Mouse (Mus musculus): Measurements from ENCODE around the gene Arid1b. TPM values are rescaled to one million over a fixed set of nuclear protein-coding genes. Genes with fewer than 3 reads are reported as not detected.

The Arid1b gene
- polyA plus RNA-seq, 1 experiment from 2014 or later = 12.2 TPM

DNA sequence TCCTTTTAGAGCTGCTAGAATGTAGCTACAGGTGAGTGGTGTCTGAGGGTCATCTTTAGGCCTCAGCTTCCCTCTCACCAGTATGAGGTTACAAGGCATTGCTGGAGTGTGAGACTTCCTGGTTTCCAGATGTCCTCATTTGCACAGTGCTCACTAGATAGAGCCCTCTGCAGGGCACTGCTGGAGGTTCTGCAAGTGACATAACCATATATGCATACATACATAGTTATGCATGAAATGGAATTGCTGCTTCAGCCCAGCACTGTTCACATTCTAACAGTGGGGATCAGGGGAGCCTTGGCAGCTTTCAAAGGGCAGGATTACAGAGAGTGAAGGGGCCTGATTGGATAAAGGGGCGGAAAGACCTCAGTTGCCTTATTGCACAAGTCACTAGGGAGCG is 193.4 kb downstream of the Arid1b start:
- WGBS = 40% methylated on average over 2 of the region's 2 CpGs
- no peak for ATAC-seq (ENCODE audit: low FRiP score)
- Histone ChIP-seq H3K36me3 (ENCODE audit: control insufficient read depth, insufficient read depth, low read length) (no peaks in the 10 kb centered on the region), H3K4me1 (ENCODE audit: control insufficient read depth, insufficient read depth, low read length) (peaks cover 3% of the 10 kb centered on the region; the same call in 1 of the 2 replicates), H3K4me3 (ENCODE audit: low read depth, low read length) (no peak overlapping the region), H3K9me3 (ENCODE audit: control insufficient read depth, low read length) (no peaks in the 10 kb centered on the region), H3K27ac (ENCODE audit: low read depth, low read length) (no peak overlapping the region), H3K4me2 (no peak overlapping the region), H3K27me3 (ENCODE audit: control insufficient read depth, insufficient read depth, low read length) (no peaks in the 10 kb centered on the region), H3K9ac (ENCODE audit: low read length) (no peak overlapping the region)
- DNase-seq (ENCODE audit: low spot score, missing footprints) = no peak

- Histone ChIP-seq H3K4me2 (no peak overlapping the region), H3K9ac (ENCODE audit: low read length) (no peak overlapping the region), H3K4me1 (ENCODE audit: control insufficient read depth, insufficient read depth, low read length) (peaks cover 3% of the 10 kb centered on the region; the same call in 1 of the 2 replicates), H3K36me3 (ENCODE audit: control insufficient read depth, insufficient read depth, low read length) (no peaks in the 10 kb centered on the region), H3K4me3 (ENCODE audit: low read depth, low read length) (no peak overlapping the region), H3K27me3 (ENCODE audit: control insufficient read depth, insufficient read depth, low read length) (no peaks in the 10 kb centered on the region), H3K9me3 (ENCODE audit: control insufficient read depth, low read length) (no peaks in the 10 kb centered on the region), H3K27ac (ENCODE audit: low read depth, low read length) (no peak overlapping the region)
- no peak for ATAC-seq (ENCODE audit: low FRiP score)
- no peak for DNase-seq (ENCODE audit: low spot score, missing footprints)
- WGBS = 78% methylated on average over 7 of the region's 7 CpGs
These were observed 194.3 kb downstream of the Arid1b start for GRCm38 (mm10) chr17:5188400-5188799.

GRCm38 (mm10) chr17:5189551-5190351 is 195.6 kb downstream of the Arid1b start:
- H3K36me3 ChIP-seq (ENCODE audit: control insufficient read depth, insufficient read depth, low read length) = no peaks in the 10 kb centered on the region
- peak overlapping the region; percentile 89 for H3K27ac ChIP-seq (ENCODE audit: low read depth, low read length)
- 1% methylated on average over 40 of the region's 40 CpGs for WGBS
- peak overlapping the region; percentile 39 for H3K4me3 ChIP-seq (ENCODE audit: low read depth, low read length)
- H3K4me2 ChIP-seq = peak overlapping the region; percentile 71
- DNase-seq (ENCODE audit: low spot score, missing footprints) (peak; percentile 98), ATAC-seq (ENCODE audit: low FRiP score) (peak; percentile 97)
- peaks cover 3% of the 10 kb centered on the region; the same call in 1 of the 2 replicates for H3K4me1 ChIP-seq (ENCODE audit: control insufficient read depth, insufficient read depth, low read length)
- no peaks in the 10 kb centered on the region for H3K9me3 ChIP-seq (ENCODE audit: control insufficient read depth, low read length)
- H3K27me3 ChIP-seq (ENCODE audit: control insufficient read depth, insufficient read depth, low read length) = no peaks in the 10 kb centered on the region
- peak overlapping the region; percentile 71 for H3K9ac ChIP-seq (ENCODE audit: low read length)

- H3K4me1 ChIP-seq (ENCODE audit: control insufficient read depth, insufficient read depth, low read length) = peaks cover 3% of the 10 kb centered on the region; the same call in 1 of the 2 replicates
- no peaks in the 10 kb centered on the region for H3K9me3 ChIP-seq (ENCODE audit: control insufficient read depth, low read length)
- H3K27ac ChIP-seq (ENCODE audit: low read depth, low read length) = peak overlapping the region; percentile 89
- no peaks in the 10 kb centered on the region for H3K27me3 ChIP-seq (ENCODE audit: control insufficient read depth, insufficient read depth, low read length)
- peak overlapping the region; percentile 71 for H3K9ac ChIP-seq (ENCODE audit: low read length)
- DNase-seq (ENCODE audit: low spot score, missing footprints) = no peak
- H3K4me3 ChIP-seq (ENCODE audit: low read depth, low read length) = peak overlapping the region; percentile 39
- H3K4me2 ChIP-seq = peak overlapping the region; percentile 71
- 18% methylated on average over 3 of the region's 3 CpGs for WGBS
- H3K36me3 ChIP-seq (ENCODE audit: control insufficient read depth, insufficient read depth, low read length) = no peaks in the 10 kb centered on the region
- ATAC-seq (ENCODE audit: low FRiP score) = no peak
These were observed 196.2 kb downstream of the Arid1b start for GRCm38 (mm10) chr17:5190367-5190766.

DNA sequence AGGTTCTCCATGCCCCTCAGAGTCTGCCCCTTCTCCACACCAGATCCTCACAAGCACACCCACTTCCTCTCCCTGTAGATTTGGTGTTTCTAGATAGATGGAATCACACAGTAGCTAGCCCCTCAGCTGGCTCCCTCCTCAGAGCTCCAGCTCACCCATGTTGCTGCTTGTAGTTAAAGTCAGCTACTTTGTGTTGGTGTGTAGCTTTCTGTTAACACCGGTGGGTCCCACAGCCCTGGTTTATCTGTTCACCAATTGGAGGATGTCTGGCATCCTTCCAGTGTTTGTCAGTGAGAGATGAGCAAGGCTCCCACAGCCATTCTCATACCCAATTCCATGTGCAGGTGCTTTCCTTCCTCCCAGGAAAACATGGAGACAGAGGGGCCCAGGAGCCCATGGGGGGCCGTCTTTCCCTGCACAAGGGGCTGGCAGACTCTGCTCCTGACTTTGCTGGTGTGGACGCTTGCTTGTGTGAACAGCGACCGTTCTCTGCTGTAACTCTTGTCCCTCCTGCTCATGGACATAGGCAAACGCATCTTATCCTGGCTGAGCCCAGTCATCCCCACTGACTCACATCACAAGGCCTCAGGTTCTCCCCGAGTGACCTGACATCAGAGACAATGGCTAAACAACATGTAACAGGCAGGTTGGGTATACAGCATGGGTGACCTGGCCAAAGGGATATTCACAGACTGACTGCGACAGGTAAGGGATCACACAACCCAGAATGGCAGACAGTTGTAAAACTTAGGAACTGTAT is 200.2 kb downstream of the Arid1b start:
- peaks cover 3% of the 10 kb centered on the region; the same call in 1 of the 2 replicates for H3K4me1 ChIP-seq (ENCODE audit: control insufficient read depth, insufficient read depth, low read length)
- no peaks in the 10 kb centered on the region for H3K9me3 ChIP-seq (ENCODE audit: control insufficient read depth, low read length)
- H3K27me3 ChIP-seq (ENCODE audit: control insufficient read depth, insufficient read depth, low read length) = no peaks in the 10 kb centered on the region
- ATAC-seq (ENCODE audit: low FRiP score) = no peak
- no peak overlapping the region for H3K4me2 ChIP-seq
- no peak overlapping the region for H3K27ac ChIP-seq (ENCODE audit: low read depth, low read length)
- WGBS = 83% methylated on average over 8 of the region's 8 CpGs
- no peak overlapping the region for H3K9ac ChIP-seq (ENCODE audit: low read length)
- DNase-seq (ENCODE audit: low spot score, missing footprints) = no peak
- no peak overlapping the region for H3K4me3 ChIP-seq (ENCODE audit: low read depth, low read length)
- no peaks in the 10 kb centered on the region for H3K36me3 ChIP-seq (ENCODE audit: control insufficient read depth, insufficient read depth, low read length)

DNA sequence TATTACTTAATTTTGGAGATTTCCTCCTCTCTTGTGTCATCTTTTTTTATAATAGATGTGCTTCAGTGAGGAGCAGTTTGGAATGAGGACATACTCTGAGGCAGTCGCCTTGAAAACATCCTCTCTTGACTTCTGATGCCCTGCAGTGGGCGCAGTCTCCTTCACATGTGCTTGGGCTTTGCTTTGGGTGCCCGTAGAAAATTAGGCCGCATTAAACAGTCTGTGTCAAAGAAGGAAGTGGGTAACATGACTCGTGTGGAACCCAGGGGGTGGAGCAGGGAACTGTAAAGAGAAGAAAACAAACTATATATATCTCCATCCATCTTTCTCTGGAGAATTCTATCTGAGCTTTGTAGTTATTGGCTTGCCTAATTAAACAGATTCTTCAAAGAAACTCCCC is 201.3 kb downstream of the Arid1b start:
- Histone ChIP-seq H3K36me3 (ENCODE audit: control insufficient read depth, insufficient read depth, low read length) (no peaks in the 10 kb centered on the region), H3K27ac (ENCODE audit: low read depth, low read length) (no peak overlapping the region), H3K9me3 (ENCODE audit: control insufficient read depth, low read length) (no peaks in the 10 kb centered on the region), H3K4me1 (ENCODE audit: control insufficient read depth, insufficient read depth, low read length) (peaks cover 3% of the 10 kb centered on the region; the same call in 1 of the 2 replicates), H3K4me3 (ENCODE audit: low read depth, low read length) (no peak overlapping the region), H3K27me3 (ENCODE audit: control insufficient read depth, insufficient read depth, low read length) (no peaks in the 10 kb centered on the region), H3K4me2 (no peak overlapping the region), H3K9ac (ENCODE audit: low read length) (no peak overlapping the region)
- ATAC-seq (ENCODE audit: low FRiP score) = no peak
- DNase-seq (ENCODE audit: low spot score, missing footprints) = no peak
- WGBS = 79% methylated on average over 5 of the region's 5 CpGs

DNA sequence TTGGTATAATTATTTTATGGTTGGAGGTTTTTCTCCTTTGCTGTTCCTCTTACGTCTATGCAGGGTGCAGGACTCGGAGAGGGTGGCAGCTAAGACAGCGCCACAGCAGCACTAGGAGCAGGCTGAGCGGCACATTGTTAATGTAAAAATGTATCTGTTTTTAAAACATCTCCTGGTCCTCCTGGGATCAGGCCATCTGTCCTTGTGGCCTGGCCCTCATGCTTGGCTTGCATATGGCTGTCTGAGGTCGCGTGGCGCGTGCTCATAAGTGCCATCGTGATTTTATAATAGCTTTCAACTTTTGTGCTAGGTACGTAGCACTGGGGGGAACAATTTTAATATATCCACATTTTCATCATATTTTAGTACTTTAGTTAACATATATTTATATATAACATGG is 201.9 kb downstream of the Arid1b start:
- 88% methylated on average over 10 of the region's 10 CpGs for WGBS

GRCm38 (mm10) chr17:5196508-5196907 is 202.4 kb downstream of the Arid1b start:
- WGBS = 88% methylated on average over 6 of the region's 6 CpGs
- Histone ChIP-seq H3K4me1 (ENCODE audit: control insufficient read depth, insufficient read depth, low read length) (no peaks in the 10 kb centered on the region), H3K27me3 (ENCODE audit: control insufficient read depth, insufficient read depth, low read length) (no peaks in the 10 kb centered on the region), H3K4me2 (no peak overlapping the region), H3K4me3 (ENCODE audit: low read depth, low read length) (no peak overlapping the region), H3K27ac (ENCODE audit: low read depth, low read length) (no peak overlapping the region), H3K9ac (ENCODE audit: low read length) (no peak overlapping the region), H3K36me3 (ENCODE audit: control insufficient read depth, insufficient read depth, low read length) (no peaks in the 10 kb centered on the region), H3K9me3 (ENCODE audit: control insufficient read depth, low read length) (no peaks in the 10 kb centered on the region)
- DNase-seq (ENCODE audit: low spot score, missing footprints) = no peak
- no peak for ATAC-seq (ENCODE audit: low FRiP score)

More for the DNA sequence above, 201.9 kb downstream of the Arid1b start:
- Histone ChIP-seq H3K27me3 (ENCODE audit: control insufficient read depth, insufficient read depth, low read length) (no peaks in the 10 kb centered on the region), H3K27ac (ENCODE audit: low read depth, low read length) (no peak overlapping the region), H3K36me3 (ENCODE audit: control insufficient read depth, insufficient read depth, low read length) (no peaks in the 10 kb centered on the region), H3K9me3 (ENCODE audit: control insufficient read depth, low read length) (no peaks in the 10 kb centered on the region), H3K4me3 (ENCODE audit: low read depth, low read length) (no peak overlapping the region), H3K4me1 (ENCODE audit: control insufficient read depth, insufficient read depth, low read length) (no peaks in the 10 kb centered on the region), H3K4me2 (no peak overlapping the region), H3K9ac (ENCODE audit: low read length) (no peak overlapping the region)
- no peak for ATAC-seq (ENCODE audit: low FRiP score)
- DNase-seq (ENCODE audit: low spot score, missing footprints) = no peak

DNA sequence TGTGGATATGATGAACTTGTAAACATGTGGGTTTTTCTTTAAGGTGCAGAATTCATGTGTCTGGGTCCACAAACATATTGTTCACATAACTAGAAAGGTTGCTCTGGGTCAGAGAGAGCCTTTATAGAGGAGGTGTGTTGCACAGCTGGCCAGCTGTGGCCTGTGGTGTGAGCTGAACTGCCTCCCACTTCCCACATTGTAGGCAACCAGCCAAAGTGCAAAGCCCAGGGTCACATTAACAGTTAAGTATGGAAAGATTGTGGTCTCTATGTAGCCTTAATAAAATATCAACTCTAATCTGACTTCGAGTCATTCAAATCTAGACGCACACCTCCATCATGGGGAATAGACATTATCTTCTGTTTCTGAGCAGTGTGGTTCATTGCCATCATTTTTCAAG is 203.0 kb downstream of the Arid1b start:
- Histone ChIP-seq H3K27me3 (ENCODE audit: control insufficient read depth, insufficient read depth, low read length) (no peaks in the 10 kb centered on the region), H3K4me2 (no peak overlapping the region), H3K4me3 (ENCODE audit: low read depth, low read length) (no peak overlapping the region), H3K9me3 (ENCODE audit: control insufficient read depth, low read length) (no peaks in the 10 kb centered on the region), H3K9ac (ENCODE audit: low read length) (no peak overlapping the region), H3K4me1 (ENCODE audit: control insufficient read depth, insufficient read depth, low read length) (no peaks in the 10 kb centered on the region), H3K27ac (ENCODE audit: low read depth, low read length) (no peak overlapping the region), H3K36me3 (ENCODE audit: control insufficient read depth, insufficient read depth, low read length) (no peaks in the 10 kb centered on the region)
- ATAC-seq (ENCODE audit: low FRiP score) (no peak), DNase-seq (ENCODE audit: low spot score, missing footprints) (no peak)
- 85% methylated on average over 2 of the region's 2 CpGs for WGBS
